Mouse (Mus musculus) olfactory bulb, adult 2 months (tissue): ENCODE data around the gene Kalrn.

Source experiments
- CTCF ChIP-seq: fragments of 200-500 bp; IDR thresholded peaks from 2 replicates; pipeline ENCODE4 v1.5.1; 2012; ENCODE audit warnings: low read depth, mild to moderate bottlenecking, low read length, moderate library complexity; ENCODE audit not compliant: insufficient read depth
- POLR2A ChIP-seq: fragments of 200-500 bp; IDR thresholded peaks from 2 replicates; pipeline ENCODE4 v1.6.1; 2012; ENCODE audit warnings: mild to moderate bottlenecking, low read depth, low read length, moderate library complexity; ENCODE audit not compliant: insufficient read depth

DNA sequence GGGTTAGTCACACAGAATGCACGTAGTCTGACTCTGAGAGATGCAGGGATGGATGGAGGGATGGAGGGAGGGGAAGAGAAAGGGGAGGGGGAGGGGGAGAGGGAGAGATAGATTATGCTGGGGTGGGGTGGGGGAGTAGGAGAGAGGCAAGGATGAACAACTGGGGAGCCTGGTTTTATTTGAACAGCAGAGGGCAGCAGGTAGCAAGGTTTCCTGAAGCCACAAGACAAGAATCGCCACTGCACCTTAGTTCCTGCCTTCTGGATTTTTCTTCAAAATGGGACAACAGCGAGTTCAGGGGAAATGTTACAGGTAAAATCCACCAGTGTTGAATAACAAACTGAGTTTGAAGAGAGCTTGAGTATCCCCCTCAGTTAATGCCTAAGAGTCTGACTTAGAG lies 573.9 kb downstream of the Kalrn start:
- TF ChIP-seq CTCF (no peak), POLR2A (no peak)
